Mouse (Mus musculus) left cerebral cortex, adult 8-10 months (tissue): ENCODE results near the gene Ryk. TPM values are rescaled to one million over a fixed set of nuclear protein-coding genes. Genes with fewer than 3 reads are reported as not detected.

ENCODE experiments used
- DNase-seq, 2 experiments: peaks; one replicate each; pipeline ENCODE4 v3.0.0; 2022; ENCODE audit warnings: low spot score in 2 of 2
- total RNA-seq, 4 experiments: library from RNA; stranded (reverse); gene quantifications; 2 replicates each; pipeline ENCODE4 v1.2.4; 2022

The Ryk gene
- total RNA-seq: 10 to 100 TPM; 32.7 to 36.9 (median 34.2) TPM

- peak; percentile 51 to 73 for DNase-seq
These were observed at the start of gene Ryk for GRCm38 (mm10) chr9:102834742-102835591. Ryk (plus strand) TSS chr9:102834917.

DNA sequence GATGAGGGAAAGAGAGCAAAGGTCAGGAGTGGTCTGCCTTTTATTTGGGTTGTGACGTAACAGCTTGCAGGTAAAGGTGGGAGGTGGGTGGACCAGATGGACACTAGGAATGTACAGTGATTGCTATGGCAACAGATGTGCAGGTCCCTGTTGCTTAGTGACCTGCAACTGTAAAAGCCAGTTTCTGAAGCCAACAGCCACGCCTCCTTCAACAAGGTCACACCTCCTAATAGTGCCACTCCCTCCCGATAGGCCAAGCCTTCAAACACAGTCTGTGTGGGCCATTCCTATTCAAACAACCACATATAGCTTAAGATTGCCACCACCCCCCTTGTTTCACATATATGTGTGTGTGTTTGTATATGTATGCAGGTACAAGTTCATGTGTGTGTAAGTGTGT is 45.2 kb upstream of the Ryk start:
- no peak for DNase-seq

DNA sequence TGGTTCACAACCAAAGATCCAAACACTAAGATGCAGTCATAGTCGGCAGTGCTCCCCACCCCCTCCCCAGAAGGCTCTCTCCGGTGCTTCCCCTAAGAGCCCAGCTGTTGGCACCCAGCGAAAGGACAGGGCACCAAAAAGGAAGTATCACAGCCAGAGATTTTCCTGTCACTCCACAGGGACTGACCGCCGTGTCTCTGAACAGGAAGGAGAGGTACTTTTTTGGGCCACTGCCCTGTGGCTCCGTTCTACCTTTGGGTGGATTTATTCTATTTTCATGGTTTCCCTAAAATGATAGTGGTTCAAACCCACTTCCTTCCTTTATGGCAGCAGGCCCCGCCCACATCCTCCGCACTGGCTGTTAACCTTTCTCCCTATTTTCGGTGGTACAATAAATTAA is 42.9 kb upstream of the Ryk start:
- DNase-seq: no peak

DNA sequence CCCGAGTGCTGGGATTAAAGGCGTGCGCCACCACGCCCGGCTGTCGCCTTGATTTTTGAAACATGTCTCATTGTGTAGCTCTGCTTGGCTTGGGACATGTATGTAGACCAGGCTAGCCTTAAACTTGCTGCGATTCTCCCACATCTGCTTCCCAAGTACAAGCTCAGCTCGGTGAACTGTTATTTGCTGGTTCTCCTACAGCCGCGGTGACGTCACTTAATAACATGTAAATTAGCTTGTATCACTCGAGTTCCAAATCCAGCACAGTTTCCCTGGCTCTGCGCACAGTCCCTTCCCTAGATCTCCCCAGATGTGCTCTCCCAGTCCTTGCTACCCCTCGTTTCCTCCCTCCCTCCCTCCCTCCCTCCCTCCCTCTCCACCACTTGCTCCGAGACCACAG is 41.9 kb upstream of the Ryk start:
- DNase-seq: no peak

GRCm38 (mm10) chr9:102793286-102793809 is 41.4 kb upstream of the Ryk start:
- peak in 1 of 2 experiments; percentile 17 for DNase-seq

- no peak for DNase-seq
These were observed 36.3 kb upstream of the Ryk start for GRCm38 (mm10) chr9:102798406-102798805.

GRCm38 (mm10) chr9:102806056-102806573 is 28.6 kb upstream of the Ryk start:
- DNase-seq: no peak

- no peak for DNase-seq
These were observed 23.5 kb upstream of the Ryk start for GRCm38 (mm10) chr9:102811192-102811591.

DNA sequence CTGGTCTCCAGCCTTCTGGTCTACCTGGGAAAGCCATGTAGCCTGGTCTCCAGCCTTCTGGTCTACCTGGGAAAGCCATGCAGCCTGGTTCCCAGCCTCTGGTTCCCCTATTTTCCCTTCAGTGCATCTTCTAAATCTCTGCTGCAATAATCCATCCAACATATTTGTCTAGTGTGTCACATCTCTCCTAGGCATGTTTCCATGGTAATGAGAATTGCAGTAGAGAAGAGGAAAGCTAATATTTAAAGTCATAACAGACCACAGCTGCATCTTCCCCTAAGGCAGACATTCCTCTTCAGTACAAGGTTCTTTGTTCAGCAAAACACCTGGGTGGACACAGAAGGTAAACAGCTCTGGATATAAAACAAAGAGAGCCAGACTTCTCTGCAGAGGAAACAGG is 16.5 kb upstream of the Ryk start:
- DNase-seq: no peak

DNA sequence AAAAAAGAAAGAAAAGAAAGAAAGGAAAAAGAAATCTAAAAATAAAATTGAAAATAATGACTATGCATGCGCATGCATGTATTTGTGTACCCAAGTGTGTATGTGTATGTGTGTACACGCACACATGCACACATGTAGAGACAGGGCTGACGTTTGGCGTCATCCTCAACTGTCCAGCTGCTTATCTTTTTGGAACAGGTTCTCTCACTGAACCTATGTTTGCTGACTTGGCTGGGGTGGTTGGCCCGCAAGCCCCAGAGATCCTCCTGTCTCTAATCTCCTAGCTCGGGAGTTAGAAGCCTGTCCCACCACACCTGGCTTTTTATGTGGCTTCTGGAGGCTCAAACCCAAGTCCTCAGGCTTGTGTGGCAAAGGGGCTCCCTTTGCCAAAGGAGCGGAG is 6.1 kb upstream of the Ryk start:
- DNase-seq: no peak

- no peak for DNase-seq
These were observed 3.2 kb upstream of the Ryk start for GRCm38 (mm10) chr9:102831541-102831940.

DNA sequence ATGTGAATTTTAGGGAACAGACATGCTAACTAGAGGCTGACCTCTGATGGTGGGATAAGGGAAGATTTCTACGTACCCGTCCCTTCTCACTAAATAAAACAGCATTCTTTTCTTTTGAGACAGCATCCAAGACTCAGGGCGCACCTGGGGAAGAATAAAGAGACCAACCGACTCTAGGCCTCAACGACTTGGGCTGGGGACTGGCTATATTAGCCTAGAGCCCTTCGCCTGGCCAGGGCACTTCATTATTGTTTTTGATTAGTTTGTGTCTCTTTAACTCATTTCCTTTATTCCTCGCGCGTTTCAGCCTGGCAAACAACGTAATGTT is 339 bp upstream of the Ryk start:
- no peak for DNase-seq

DNA sequence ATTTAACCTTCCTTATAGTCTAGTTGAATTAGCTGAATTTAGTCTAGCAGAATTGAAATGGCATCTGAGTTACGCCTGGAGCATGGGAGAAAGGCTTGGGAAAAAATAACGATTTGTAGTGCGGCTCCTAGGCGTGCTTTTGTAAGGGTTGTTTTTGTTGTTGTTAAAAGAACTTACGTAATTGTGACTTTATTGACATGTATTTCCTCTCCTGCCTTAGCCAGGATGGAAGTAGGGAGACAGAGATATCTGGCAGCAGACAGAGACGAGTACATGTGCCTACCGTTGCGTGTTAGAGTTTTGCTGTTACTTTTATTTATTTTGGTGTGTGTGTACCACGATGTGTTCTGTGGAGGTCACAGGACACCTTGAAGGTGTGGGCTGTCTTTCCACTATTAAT is 1.6 kb downstream of the Ryk start:
- DNase-seq: no peak

- DNase-seq: no peak
These were observed 6.4 kb downstream of the Ryk start for GRCm38 (mm10) chr9:102840792-102841778.

DNA sequence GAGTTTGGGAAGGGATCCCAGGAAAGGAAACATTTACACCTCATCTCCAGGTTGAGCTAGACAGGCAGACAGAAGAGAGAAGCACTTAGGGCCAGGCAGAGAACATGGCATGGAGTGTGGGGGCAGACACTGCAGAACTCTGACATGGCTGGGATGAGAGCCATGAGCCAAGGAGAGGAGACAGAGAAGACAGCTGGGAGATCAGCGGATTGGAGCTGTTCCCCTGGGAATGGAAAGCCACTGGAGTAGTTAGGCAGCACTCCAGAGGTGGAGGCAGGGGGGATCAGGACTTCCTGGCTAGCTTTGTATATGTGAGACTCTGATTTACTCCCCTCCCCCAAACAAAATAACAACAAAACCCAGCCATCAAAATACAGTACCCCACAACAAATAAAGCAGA is 7.1 kb downstream of the Ryk start:
- no peak for DNase-seq

DNA sequence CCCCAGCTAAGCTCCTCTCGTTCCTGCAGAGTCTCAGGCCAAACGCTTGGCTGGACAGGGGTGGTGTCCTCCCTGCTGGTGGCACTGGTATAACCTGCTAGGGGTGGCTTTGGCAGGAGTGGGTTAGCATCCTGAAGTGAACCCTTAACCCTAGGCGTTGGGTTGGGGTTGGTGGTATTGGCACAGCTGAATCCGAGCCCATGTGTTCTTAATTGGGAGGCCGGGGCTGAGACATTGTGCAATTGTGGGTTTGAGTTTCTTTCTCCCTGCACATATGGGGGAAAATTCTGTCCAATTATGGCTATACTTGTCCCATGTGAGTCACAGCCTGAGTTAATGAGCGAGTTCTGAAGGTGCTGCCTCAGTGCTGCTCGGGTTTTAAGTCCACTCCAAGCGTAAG is 7.8 kb downstream of the Ryk start:
- DNase-seq: no peak

GRCm38 (mm10) chr9:102843577-102843976 is 8.9 kb downstream of the Ryk start:
- no peak for DNase-seq

GRCm38 (mm10) chr9:102845851-102846250 is 11.1 kb downstream of the Ryk start:
- no peak for DNase-seq

DNA sequence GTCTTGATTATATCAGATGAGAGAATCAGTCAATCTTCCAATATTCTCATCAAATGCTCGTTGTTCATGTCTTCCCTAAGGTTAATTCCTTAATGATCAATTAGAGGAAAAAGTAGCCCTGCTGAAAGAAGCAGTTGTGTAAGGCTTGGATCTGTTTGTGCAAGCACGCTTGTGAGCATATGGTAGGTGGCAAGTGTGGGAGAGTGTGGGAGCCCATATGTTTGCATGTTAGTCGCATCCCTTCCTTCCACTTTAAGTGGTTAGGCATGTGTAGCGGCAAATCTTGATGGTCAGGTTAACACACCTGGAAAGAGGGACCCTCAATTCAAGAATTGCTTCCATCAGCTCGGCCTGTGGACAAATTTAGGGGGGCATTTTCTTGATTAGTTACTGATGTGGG is 11.6 kb downstream of the Ryk start:
- DNase-seq: no peak

DNA sequence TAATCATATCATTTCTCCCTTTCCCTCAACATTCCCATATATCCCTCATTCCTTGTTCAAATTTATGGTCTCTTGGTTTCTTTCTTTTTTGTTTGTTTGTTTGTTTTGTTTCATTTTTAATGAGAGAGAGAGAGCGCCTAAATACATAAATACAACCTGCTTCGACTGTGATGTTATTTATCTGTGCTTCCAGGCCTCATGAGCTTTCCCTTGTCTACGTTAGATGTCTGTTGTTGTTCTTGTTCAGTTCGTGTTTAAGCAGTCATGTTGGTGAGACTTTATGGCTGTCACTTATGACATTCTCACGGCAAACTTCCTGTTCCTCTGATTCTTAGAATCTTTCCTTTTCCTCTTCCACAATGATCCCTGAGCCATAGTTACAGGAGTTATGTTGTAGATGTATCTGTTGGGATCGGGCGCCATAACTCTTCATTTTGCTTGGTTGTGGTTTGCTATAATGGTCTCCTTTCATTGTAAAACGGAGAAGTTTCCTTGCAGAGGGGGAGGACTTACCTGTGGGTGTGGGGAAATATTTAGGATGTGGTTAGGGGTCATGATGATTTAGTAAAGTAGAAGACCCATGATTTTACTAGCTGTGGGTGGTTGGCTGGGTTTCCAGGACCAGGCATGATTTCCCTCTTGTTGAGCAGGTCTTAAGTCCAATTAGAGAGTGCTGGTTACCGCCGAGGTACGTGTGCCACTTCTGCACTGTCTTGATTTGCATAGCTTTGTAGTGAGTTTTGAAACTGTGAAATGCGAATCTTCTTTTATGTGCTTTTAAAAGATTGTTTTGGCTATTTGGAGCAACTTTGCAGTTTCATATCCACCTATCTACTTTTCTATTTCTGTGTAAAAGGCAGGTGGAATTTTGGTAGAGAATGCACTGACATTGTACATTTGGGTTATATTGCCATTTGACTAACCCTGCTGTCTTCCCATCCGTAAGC is 17.6 kb downstream of the Ryk start:
- no peak for DNase-seq

DNA sequence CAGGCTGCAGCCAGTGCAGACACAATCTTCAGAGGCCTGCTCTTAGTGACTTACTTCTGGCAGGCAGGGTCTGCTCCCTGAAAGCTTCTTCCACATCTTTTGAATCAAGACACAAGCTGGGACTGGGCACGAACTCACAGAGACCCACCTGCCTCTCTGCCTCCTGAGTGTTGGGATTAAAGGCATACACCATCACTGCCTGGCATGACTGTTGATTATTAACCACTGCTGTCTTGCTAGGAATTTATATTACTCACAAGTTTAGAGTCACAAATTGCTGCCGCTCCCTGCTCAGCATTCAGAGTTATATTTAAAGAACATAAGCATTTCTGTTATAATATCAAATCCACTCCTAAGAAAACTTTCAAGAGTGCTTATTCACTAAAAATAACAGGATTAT is 23.1 kb downstream of the Ryk start:
- DNase-seq: no peak
